Mouse (Mus musculus): Measurements from ENCODE around the gene Ccdc148. TPM values are rescaled to one million over a fixed set of nuclear protein-coding genes. Genes with fewer than 3 reads are reported as not detected.

Ccdc148 gene
- total RNA-seq, 2 experiments from 2014 or later = 2.8 to 3.3 TPM

DNA sequence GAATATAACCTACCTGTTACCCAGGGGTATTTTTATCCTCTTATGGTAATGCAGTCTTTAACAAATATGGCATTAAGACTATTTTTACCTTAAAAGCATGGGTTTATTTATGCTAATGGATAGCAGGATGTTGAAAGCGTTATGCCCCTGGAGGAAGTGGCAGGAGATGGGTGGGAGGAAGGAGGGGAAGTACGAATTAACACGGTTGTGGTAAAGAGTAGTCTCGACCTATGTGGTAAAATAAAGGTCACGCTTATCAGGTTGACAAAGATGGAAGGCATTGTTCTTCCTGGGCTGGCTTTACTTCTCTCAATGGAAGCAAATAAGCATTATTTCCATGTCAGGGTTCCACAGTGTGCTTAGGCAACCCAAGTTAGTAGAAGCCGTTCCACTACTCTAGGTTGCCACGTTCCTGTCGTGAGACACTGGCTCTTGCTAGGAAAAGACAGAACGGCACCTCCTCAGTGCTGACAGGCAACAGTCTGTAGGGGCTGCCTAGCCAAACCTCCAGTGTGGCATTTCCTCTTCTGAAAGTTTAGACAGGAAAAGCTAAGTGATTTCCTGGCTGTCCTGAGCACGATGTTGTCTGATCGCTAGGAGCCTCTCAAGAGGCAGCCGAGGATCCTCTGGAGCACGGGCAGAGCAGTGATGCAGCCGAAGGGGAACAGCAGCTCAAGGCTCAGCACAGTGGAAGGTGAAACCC, 253.5 kb downstream of the Ccdc148 start:
- peak; percentile 23 for DNase-seq

DNA sequence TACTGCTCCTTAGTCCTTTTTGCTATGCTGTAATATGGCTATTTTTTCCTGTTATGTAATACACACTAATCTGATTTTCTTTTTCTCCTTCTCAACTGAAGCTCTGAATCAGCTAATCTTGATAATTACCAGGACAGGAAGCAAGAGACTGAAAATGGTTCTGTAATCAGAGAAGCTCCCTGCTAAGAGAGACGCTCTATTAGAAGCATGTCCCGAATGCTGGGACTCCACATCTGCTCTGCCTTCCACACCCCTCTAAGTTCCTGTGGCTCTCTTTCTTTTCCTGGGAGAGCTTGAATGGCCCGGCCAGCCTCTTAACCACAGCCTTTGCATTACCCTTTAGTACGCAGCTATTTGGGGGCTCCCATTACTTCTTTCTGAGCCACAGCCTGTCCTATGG, 255.4 kb downstream of the Ccdc148 start:
- DNase-seq = no peak

DNA sequence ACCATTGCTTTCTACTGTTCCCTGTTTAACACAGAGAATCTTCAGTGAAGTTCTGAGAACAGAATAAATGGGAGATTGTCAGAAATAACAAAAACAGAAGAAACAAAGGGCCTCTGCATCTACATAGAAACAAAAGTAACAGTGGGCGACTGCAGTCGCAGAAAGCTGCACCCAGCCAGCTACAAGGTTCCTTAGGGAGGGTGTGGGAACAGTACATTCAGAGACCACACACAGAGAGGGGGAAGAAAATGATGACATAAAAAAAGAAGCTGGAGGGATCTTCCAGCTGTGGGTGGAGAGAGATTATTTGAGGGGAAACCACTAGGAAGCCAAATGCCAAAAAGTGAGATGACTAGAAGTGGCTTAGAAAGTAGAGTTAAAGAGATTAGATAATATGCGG, 280.6 kb downstream of the Ccdc148 start:
- no peak for DNase-seq

DNA sequence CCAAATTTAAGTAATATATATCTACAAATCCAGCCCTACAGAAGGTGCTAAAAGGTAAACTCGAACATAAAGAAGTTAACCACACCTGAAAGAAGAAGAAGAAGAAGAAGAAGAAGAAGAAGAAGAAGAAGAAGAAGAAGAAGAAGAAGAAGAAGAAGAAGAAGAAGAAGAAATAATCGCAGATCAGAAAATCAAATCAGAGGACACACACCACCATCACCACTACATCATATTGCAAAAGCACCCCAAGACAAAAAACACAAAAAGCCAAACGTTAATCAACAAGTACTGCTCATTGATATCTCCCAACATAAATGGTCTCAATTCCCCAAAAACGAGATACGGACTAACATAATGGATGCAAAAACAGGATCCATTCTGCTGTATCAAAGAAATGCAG, 301.3 kb downstream of the Ccdc148 start, which contains the start of gene Gm11099:
Gm11099 (plus strand) TSS at position 301 of the 400 bp plus-strand sequence.
- DNase-seq = no peak

DNA sequence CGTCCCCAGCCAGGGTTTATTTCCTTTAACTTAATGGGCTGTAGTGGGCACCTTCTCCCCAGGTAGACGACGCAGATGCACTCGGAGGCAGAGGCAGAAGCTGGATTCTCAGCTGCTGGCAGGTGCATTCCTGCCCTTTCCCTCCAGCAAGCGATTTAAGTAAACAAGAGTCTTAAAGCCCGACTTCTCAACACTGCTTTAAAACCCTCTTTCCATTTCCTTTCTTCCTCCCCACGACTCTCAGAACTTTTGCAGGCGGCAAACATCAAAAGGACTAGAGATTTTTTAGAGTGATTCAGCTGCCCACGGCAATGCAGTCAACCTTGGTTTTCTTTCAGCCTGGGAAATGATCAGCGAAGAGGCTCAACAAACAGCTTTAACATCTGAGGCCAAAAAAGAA, 316.0 kb downstream of the Ccdc148 start:
- DNase-seq = no peak

DNA sequence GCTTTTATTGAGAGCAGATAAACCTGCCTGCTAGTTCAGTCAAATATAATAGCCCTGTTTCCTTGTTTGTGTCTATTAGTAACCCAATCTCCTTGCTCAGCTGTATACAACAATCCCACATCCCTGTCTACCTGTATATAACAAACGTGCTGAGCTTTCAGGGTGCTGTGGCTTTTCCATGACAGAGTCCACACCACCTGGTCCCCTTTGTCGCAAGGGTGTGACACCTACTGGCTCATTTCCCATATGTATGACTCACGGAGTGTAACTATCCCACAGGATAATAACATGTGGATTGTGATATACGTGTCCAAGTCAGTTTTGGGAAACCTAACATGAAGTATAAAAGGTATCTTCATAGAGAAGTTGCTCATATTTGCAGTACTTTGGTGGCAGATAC, 318.0 kb downstream of the Ccdc148 start:
- DNase-seq = no peak

DNA sequence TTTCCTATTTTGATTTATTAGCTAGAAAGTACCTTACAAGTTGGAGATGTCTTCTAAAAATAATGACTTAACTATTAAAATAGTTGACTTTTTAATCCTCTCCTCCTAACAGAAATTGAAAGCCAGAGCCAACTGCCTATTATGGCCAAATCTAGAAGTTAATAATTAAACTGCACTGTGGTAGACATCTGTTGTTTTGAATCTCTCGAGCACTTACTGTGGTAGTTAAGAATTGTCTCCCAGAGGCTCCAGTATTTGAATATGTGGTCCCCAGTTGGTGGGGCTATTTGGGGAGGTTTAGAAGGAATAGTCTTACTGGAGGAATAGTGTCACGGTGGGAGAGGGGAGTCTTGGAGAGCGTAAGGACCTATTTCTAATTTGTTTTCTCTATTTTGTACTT, 319.5 kb downstream of the Ccdc148 start:
- no peak for DNase-seq

DNA sequence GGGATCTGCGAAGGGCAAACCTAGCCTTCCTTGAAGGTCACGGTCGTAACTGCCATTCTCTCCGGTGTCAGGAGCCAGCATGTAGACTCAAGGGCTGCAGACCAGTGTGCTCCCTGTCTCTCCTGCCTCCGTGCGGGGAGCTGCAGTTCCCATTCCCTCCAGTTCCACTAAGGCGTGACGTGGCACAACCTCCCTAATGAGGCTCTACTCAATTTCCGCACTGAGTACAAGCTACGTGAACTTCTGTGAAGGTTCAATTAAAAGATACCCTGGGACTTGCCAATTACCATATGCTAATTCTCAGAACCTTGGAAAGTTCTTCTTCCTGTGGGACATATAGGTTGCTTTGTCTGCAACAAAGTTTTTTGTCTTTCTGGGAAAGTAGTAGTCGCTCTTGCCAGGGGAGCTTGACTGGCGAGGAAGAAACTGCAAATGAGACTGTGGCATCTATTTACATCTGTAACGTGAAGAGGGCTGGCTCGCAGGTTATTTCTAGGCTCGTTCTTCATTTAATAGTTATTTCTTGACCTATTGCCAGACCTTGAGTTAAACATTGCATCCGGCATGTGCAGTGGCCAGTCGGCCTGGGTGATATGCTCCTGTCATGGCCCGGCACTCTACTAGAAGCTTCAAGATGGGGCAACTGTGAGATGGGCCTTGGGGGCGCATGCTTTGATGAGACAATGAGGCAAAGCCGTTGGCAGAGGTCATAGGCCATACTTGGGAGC, 328.1 kb downstream of the Ccdc148 start:
- DNase-seq = no peak

DNA sequence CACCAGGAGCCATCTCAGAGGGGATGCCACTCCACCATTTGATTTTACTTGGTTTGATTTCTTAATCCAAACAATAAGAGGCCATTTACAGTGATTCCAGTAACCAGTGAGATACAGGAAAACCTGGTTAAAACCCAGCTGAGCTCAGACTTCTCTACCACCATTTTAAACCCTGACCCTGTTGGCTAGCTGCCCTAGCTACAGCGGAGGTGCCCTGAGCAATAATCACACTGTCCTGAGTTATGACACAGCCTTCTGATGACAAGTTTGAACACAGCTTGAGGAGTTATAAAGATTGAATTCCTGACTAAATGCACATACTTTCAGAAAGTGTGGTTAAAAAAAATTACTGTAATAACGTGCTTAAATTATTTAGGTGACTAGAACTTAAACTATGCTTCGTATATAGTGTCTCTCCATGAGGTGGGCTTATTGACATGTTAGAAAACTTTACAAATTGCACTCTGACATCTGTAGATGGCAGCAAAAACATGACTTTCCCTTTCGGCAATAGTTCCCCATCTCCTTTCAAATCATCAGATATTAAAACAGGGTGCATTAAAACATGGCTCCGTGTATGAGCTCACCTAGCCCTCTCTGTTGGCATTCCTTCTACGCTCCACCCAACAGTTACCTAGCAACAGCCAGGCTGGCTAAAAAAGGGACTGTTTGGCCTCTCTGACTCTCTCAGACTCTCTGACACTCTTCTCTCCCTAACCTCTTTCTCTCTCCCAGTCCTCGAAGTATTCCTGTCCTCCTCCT, 330.3 kb downstream of the Ccdc148 start:
- peak; percentile 14 for DNase-seq

DNA sequence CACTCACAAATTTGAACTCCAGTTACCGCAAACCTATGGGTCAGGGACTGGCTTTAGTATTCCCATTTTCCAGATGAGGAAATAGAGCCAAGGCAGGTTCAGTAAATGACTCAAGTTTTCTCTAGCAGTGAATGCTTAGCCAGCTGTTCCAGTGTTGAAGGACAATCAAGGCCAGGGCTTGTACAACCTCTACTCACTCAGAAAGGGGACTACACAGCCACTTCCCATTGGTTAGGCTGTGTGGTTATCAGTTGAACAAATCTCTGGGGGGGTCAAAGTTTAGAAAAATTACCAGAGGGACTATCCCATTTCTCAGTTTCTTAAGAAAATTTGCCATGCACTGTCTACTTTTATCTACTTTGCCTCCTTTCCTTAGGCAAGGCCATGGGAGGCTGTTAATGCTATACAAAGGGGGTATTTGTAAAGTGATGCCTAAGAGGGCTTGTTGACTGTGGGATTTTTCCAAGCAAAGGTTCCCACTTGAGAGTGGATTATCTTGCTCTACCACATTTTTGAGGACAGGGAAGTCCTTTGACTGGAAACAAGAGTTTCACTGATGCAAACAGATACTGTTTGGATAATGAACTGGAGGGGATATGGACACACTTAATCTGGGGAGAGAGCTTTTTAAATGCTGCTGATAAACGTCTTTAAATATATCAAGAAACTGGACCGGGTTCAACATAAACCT, 331.4 kb downstream of the Ccdc148 start:
- DNase-seq = no peak

DNA sequence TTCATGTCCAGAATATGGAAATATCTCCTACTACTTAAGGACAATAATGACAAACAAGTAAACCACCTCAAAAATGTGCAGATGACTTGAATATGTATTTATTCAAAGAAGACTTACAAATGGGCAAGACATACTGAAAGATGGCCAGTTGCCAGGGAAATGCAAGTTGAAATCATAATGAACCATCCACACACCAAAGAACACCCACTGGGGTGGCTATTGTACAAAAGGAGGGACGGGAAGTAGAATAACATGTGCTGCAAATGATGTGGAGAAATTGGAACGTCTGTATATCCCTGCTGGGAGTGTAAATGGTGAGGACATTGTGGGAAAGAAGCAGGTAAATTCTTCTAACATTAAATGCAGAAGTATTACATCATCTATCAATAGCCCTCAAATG, 347.5 kb downstream of the Ccdc148 start:
- DNase-seq = no peak

DNA sequence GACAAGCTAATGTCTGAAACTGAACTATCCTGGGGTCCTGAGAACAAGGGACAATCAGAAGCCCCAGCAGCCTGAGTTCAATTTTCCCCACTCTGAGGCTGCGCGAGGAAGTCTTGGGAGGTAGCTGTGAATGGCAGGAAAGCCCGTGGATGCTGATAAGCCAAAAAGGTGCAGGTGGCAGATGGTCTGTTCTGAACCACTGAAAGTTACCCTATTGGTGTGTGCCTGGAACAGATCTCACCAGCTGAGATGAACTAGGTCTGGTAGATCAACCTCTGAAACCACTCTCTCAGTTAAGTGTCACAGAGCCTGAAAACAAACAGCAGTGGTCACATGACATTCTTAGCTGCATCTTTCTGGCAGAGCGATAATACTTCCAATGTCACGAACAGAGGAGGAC, 360.9 kb downstream of the Ccdc148 start:
- DNase-seq = no peak

DNA sequence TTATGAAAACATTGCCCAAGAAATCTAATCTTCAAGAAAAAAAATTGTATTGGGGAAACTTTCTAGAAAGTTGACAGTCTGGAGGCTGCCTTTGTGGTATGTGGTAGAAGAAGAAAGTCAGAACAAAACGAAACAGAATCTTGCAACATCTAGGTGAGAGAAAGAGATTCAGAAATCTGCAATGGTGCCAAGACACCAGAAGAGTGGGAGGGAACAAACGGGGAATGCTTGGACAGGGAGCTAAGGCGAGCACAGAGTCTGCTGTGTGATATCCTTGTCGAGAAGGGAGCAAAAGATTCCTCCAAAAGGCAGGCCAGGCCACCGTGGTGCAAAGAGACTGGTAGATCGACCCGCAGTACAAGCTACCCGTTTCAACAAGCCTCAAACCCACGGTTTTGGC, 361.4 kb downstream of the Ccdc148 start:
- DNase-seq = no peak

DNA sequence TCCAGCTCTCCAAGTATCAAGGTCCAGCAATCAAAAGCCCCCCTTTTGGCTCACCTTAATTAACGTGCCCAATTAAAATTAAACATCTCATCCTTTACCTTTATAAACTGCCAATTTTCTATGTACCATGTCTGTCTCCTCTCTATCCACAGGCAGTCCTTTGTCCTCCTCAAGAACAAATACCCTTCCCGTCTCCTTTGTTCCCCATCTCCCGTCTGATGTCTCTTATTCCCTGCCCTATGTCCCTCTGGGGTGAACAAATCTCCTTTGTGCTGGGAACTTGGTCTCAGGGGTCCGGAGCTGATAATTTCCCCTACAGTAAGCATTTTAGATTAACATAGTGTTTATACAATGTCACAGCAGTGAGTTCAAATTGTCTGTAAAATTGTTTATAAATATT, 363.0 kb downstream of the Ccdc148 start:
- DNase-seq = no peak

DNA sequence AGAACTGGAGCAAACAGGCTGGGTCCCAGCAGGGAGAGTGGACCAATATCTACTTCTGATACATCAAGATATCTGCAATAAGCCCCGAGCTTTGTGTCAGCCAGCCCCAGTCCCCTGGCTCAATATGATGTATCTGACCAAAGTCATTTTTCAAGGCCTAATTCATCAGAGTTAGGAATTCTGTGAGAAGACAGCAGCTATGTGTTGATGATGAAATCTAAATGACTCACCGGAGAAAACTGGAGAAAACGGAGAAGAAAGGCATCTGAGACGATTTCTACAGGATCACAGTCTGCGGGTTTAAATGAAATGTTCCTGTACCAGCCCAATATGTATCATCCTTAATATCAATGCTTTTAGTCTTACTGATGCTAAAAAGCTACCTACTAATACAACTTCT, 365.1 kb downstream of the Ccdc148 start:
- DNase-seq = no peak

DNA sequence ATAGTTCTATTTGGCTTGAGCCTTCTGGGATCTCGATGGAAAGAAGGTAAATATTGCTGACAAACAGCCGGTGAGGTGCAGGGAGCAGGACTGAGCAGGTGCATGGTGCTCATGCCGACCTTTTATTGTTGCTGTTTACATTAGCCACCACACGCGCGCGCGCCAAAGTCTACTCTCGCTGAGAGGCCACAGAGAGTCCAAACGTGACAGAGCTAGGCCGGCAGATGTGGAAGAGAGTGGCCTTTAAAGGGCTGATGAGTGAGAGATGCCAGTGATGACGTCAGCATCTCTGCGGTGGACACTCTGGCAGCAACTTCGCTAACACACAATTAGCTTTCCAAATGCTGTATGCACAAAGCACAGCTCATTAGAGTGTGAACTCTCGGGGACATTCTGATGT, 366.0 kb downstream of the Ccdc148 start:
- no peak for DNase-seq

DNA sequence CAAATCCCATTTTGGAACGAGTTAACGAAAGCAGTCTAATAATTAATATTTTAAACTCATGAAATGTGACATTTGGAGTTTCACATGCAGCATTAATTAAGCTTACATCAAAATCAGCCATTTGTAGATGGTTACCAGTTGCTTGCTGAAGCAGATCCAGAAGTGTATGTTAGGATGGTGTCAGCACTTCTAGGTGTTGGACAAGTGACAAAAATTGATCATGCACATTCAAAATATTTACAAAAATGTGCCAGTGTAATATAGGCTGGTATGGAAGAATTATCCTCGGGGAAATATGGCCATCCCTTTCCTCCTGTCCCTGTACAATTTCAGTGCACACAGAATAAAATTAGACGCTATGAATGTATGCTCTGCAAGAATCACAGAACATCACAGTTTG, 370.1 kb downstream of the Ccdc148 start:
- DNase-seq = no peak

DNA sequence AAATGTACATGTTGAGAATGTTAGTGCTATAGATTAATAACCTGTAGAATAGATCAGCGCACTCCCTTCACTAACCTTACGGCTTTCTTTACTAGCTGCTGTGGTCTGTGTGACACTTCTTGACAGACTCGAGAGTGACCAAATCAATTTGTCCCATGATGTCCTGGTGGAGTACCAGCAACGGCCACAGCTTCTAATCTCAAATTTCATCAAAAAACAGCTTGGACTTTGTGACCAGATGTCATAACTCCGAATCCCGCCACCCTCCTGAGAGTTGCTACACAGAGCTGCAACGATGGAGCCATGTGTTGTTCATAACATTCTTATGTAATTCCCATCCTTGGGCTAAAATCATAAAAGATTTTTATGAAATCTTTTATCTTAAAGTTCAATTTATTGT, 370.5 kb downstream of the Ccdc148 start:
- DNase-seq = no peak

DNA sequence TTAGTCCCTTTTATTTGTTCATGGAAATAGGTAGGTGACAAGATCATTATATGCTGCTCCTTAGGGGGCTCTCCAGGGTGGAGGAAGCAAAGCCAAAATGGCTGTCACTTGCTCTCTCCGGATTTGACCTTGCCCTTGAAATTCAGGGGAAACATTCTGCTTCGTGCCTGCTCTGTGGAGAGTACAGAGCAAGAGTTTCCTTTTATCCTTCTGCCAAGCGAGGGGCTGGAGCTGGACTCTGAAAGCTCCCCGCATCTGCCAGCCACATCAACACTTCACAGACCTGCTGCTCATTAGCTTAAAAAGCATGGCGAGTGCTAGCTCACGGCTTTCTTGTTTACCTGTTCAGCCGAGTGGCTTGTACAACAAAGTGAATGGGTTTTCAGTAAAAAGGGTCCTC, 373.1 kb downstream of the Ccdc148 start:
- DNase-seq = no peak

DNA sequence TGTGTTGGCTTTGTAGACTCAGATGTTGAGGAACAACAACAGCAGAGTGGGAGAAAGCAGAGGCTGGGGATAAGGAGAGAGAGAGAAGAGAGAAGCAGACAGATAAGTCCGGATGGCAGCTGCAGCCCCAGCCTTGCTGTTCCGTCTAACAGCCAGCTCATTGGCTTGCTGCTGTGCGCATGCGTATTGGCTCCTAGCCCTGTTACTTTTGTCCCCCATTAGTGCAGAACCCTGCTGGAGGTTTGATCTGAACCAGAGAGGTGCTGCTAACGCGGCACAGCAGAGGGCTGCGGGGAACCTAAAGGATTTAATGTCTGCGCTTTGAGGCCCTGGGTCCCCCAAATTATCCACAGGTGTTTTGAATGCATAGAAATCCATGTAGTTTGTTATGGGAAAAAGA, 373.8 kb downstream of the Ccdc148 start:
- peak; percentile 20 for DNase-seq

DNA sequence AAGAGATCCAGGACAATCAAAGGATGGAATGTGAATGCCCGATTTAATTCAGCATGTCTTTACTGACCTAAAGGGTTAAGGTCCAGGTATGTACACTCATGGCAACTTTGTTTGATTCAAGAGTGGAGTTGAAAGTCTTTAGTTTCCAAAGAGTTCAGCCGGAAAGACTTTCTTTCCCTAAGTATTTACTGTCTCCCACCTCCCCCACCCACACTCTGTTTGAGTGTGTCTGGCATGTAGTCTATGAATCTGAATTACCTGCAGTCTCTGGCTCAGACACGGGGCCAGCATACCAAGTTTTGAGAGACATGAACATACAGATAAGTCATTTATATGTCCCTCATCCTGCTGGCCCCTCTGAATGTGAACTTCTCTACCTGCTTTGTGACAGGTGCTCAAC, 374.3 kb downstream of the Ccdc148 start:
- no peak for DNase-seq

DNA sequence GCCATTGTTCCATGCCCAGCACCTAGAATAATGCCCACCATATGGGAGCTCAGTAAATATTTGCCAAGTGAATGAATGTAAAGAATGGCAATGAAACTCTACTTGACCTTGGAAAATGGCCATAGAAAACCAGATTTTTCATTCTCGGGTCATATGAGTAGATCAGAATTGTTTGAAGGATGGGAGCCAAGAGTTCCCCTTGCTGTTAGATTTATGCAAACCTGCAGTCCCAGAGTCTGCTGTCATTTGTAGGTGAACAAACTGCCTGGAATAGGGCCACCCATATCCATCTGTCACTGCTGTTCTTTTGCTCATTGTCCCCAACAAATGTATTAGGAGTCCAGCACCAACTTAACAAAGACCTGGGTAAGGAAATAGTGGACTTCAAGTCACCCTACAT, 377.0 kb downstream of the Ccdc148 start:
- DNase-seq = no peak

DNA sequence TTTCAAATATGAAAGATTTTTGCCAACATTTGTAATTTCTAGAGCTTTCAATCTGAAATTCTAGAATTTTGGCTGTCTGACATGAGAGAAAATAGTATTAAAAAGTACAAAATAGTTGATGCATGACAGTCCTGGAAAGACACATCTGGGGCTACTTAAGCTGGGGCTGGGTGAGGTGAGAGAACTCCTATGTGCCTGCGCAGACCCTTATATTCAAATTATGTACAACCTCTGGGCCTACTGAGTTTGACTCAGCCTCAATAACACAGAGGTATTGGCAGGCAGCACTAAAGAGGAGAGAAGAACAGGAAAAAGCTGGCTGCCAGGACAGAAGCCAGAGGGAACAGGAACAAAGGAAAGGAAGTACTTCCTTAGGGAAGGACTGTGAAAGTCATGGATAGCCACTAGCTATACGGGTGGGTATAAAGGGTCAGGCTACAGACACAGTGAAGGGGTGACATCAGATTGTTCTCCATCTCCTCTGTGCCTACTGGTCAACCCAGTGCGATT, 381.4 kb downstream of the Ccdc148 start:
- DNase-seq = no peak
